Mouse (Mus musculus): ENCODE data around the gene Tnr. TPM values are rescaled to one million over a fixed set of nuclear protein-coding genes. Genes with fewer than 3 reads are reported as not detected.

The Tnr gene
- polyA plus RNA-seq, 1 experiment from 2014 or later, result not detected

- no peaks in the 10 kb centered on the region for H3K9me3 ChIP-seq (ENCODE audit: control insufficient read depth, low read length)
- H3K27me3 ChIP-seq (ENCODE audit: control insufficient read depth, insufficient read depth, low read length), result no peaks in the 10 kb centered on the region
- H3K4me2 ChIP-seq (replicated peaks; ENCODE audit: low read depth, low read length), result no peak overlapping the region
- H3K27ac ChIP-seq (ENCODE audit: low read depth, low read length), result no peak overlapping the region
- WGBS, result 48% methylated on average over 2 of the region's 2 CpGs
- no peak overlapping the region for H3K9ac ChIP-seq (ENCODE audit: low read depth, low read length)
- H3K4me1 ChIP-seq (ENCODE audit: control insufficient read depth, insufficient read depth, low read length), result no peaks in the 10 kb centered on the region
- no peak for ATAC-seq (ENCODE audit: low FRiP score, low TSS enrichment)
- H3K4me3 ChIP-seq (ENCODE audit: low read length), result no peak overlapping the region
- no peaks in the 10 kb centered on the region for H3K36me3 ChIP-seq (ENCODE audit: control insufficient read depth, insufficient read depth, low read length)
These were observed 309.6 kb downstream of the Tnr start for GRCm38 (mm10) chr1:159833165-159833564.

- ATAC-seq (ENCODE audit: low FRiP score, low TSS enrichment), result peak; percentile 83
- Histone ChIP-seq H3K27ac (ENCODE audit: low read depth, low read length) (no peak overlapping the region), H3K4me1 (ENCODE audit: control insufficient read depth, insufficient read depth, low read length) (no peaks in the 10 kb centered on the region), H3K9ac (ENCODE audit: low read depth, low read length) (no peak overlapping the region), H3K9me3 (ENCODE audit: control insufficient read depth, low read length) (no peaks in the 10 kb centered on the region), H3K4me2 (replicated peaks; ENCODE audit: low read depth, low read length) (no peak overlapping the region), H3K27me3 (ENCODE audit: control insufficient read depth, insufficient read depth, low read length) (no peaks in the 10 kb centered on the region), H3K36me3 (ENCODE audit: control insufficient read depth, insufficient read depth, low read length) (no peaks in the 10 kb centered on the region), H3K4me3 (ENCODE audit: low read length) (no peak overlapping the region)
- 36% methylated on average over 4 of the region's 4 CpGs for WGBS
These were observed 310.2 kb downstream of the Tnr start for GRCm38 (mm10) chr1:159833646-159834338.

GRCm38 (mm10) chr1:159835126-159835525 is 311.6 kb downstream of the Tnr start:
- no peaks in the 10 kb centered on the region for H3K36me3 ChIP-seq (ENCODE audit: control insufficient read depth, insufficient read depth, low read length)
- WGBS, result 20% methylated on average over 4 of the region's 4 CpGs

GRCm38 (mm10) chr1:159840337-159840736 is 316.8 kb downstream of the Tnr start:
- no peak for ATAC-seq (ENCODE audit: low FRiP score, low TSS enrichment)
- no peaks in the 10 kb centered on the region for H3K9me3 ChIP-seq (ENCODE audit: control insufficient read depth, low read length)
- H3K4me1 ChIP-seq (ENCODE audit: control insufficient read depth, insufficient read depth, low read length), result no peaks in the 10 kb centered on the region
- no peak overlapping the region for H3K4me3 ChIP-seq (ENCODE audit: low read length)
- H3K27ac ChIP-seq (ENCODE audit: low read depth, low read length), result no peak overlapping the region
- WGBS, result 32% methylated on average over 2 of the region's 2 CpGs
- no peaks in the 10 kb centered on the region for H3K36me3 ChIP-seq (ENCODE audit: control insufficient read depth, insufficient read depth, low read length)
- no peak overlapping the region for H3K9ac ChIP-seq (ENCODE audit: low read depth, low read length)
- H3K4me2 ChIP-seq (replicated peaks; ENCODE audit: low read depth, low read length), result no peak overlapping the region
- no peaks in the 10 kb centered on the region for H3K27me3 ChIP-seq (ENCODE audit: control insufficient read depth, insufficient read depth, low read length)

More at GRCm38 (mm10) chr1:159835126-159835525, 311.6 kb downstream of the Tnr start:
- Histone ChIP-seq H3K27me3 (ENCODE audit: control insufficient read depth, insufficient read depth, low read length) (no peaks in the 10 kb centered on the region), H3K4me1 (ENCODE audit: control insufficient read depth, insufficient read depth, low read length) (no peaks in the 10 kb centered on the region), H3K4me2 (replicated peaks; ENCODE audit: low read depth, low read length) (no peak overlapping the region), H3K9me3 (ENCODE audit: control insufficient read depth, low read length) (no peaks in the 10 kb centered on the region), H3K9ac (ENCODE audit: low read depth, low read length) (no peak overlapping the region), H3K27ac (ENCODE audit: low read depth, low read length) (no peak overlapping the region), H3K4me3 (ENCODE audit: low read length) (no peak overlapping the region)
- no peak for ATAC-seq (ENCODE audit: low FRiP score, low TSS enrichment)

GRCm38 (mm10) chr1:159842876-159843275 is 319.3 kb downstream of the Tnr start:
- Histone ChIP-seq H3K4me3 (ENCODE audit: low read length) (no peak overlapping the region), H3K36me3 (ENCODE audit: control insufficient read depth, insufficient read depth, low read length) (no peaks in the 10 kb centered on the region), H3K27me3 (ENCODE audit: control insufficient read depth, insufficient read depth, low read length) (no peaks in the 10 kb centered on the region), H3K4me1 (ENCODE audit: control insufficient read depth, insufficient read depth, low read length) (no peaks in the 10 kb centered on the region), H3K27ac (ENCODE audit: low read depth, low read length) (no peak overlapping the region), H3K9ac (ENCODE audit: low read depth, low read length) (no peak overlapping the region), H3K4me2 (replicated peaks; ENCODE audit: low read depth, low read length) (no peak overlapping the region), H3K9me3 (ENCODE audit: control insufficient read depth, low read length) (no peaks in the 10 kb centered on the region)
- 18% methylated on average over 5 of the region's 5 CpGs for WGBS
- ATAC-seq (ENCODE audit: low FRiP score, low TSS enrichment), result no peak

- Histone ChIP-seq H3K9ac (ENCODE audit: low read depth, low read length) (no peak overlapping the region), H3K27ac (ENCODE audit: low read depth, low read length) (no peak overlapping the region), H3K36me3 (ENCODE audit: control insufficient read depth, insufficient read depth, low read length) (no peaks in the 10 kb centered on the region), H3K4me2 (replicated peaks; ENCODE audit: low read depth, low read length) (no peak overlapping the region), H3K4me3 (ENCODE audit: low read length) (no peak overlapping the region), H3K9me3 (ENCODE audit: control insufficient read depth, low read length) (no peaks in the 10 kb centered on the region), H3K4me1 (ENCODE audit: control insufficient read depth, insufficient read depth, low read length) (no peaks in the 10 kb centered on the region), H3K27me3 (ENCODE audit: control insufficient read depth, insufficient read depth, low read length) (no peaks in the 10 kb centered on the region)
- WGBS, result 90% methylated on average over 11 of the region's 11 CpGs
- ATAC-seq (ENCODE audit: low FRiP score, low TSS enrichment), result no peak
These were observed 328.5 kb downstream of the Tnr start for GRCm38 (mm10) chr1:159852088-159852487.

GRCm38 (mm10) chr1:159854261-159854660 is 330.7 kb downstream of the Tnr start:
- 100% methylated on average over 1 of the region's 1 CpGs for WGBS

GRCm38 (mm10) chr1:159861782-159862474 is 338.4 kb downstream of the Tnr start:
- H3K4me2 ChIP-seq (replicated peaks; ENCODE audit: low read depth, low read length), result no peak overlapping the region
- ATAC-seq (ENCODE audit: low FRiP score, low TSS enrichment), result no peak
- WGBS, result 65% methylated on average over 3 of the region's 3 CpGs

More at GRCm38 (mm10) chr1:159854261-159854660, 330.7 kb downstream of the Tnr start:
- H3K27me3 ChIP-seq (ENCODE audit: control insufficient read depth, insufficient read depth, low read length), result no peaks in the 10 kb centered on the region
- ATAC-seq (ENCODE audit: low FRiP score, low TSS enrichment), result no peak
- no peak overlapping the region for H3K9ac ChIP-seq (ENCODE audit: low read depth, low read length)
- no peak overlapping the region for H3K4me3 ChIP-seq (ENCODE audit: low read length)
- H3K4me2 ChIP-seq (replicated peaks; ENCODE audit: low read depth, low read length), result no peak overlapping the region
- H3K4me1 ChIP-seq (ENCODE audit: control insufficient read depth, insufficient read depth, low read length), result no peaks in the 10 kb centered on the region
- no peak overlapping the region for H3K27ac ChIP-seq (ENCODE audit: low read depth, low read length)
- no peaks in the 10 kb centered on the region for H3K9me3 ChIP-seq (ENCODE audit: control insufficient read depth, low read length)
- no peaks in the 10 kb centered on the region for H3K36me3 ChIP-seq (ENCODE audit: control insufficient read depth, insufficient read depth, low read length)

GRCm38 (mm10) chr1:159865696-159866095 is 342.1 kb downstream of the Tnr start:
- ATAC-seq (ENCODE audit: low FRiP score, low TSS enrichment), result no peak
- 78% methylated on average over 1 of the region's 1 CpGs for WGBS
- Histone ChIP-seq H3K36me3 (ENCODE audit: control insufficient read depth, insufficient read depth, low read length) (no peaks in the 10 kb centered on the region), H3K27me3 (ENCODE audit: control insufficient read depth, insufficient read depth, low read length) (no peaks in the 10 kb centered on the region), H3K4me3 (ENCODE audit: low read length) (no peak overlapping the region), H3K4me1 (ENCODE audit: control insufficient read depth, insufficient read depth, low read length) (no peaks in the 10 kb centered on the region), H3K9me3 (ENCODE audit: control insufficient read depth, low read length) (no peaks in the 10 kb centered on the region), H3K9ac (ENCODE audit: low read depth, low read length) (no peak overlapping the region), H3K4me2 (replicated peaks; ENCODE audit: low read depth, low read length) (no peak overlapping the region), H3K27ac (ENCODE audit: low read depth, low read length) (no peak overlapping the region)

More at GRCm38 (mm10) chr1:159861782-159862474, 338.4 kb downstream of the Tnr start:
- no peak overlapping the region for H3K27ac ChIP-seq (ENCODE audit: low read depth, low read length)
- no peaks in the 10 kb centered on the region for H3K36me3 ChIP-seq (ENCODE audit: control insufficient read depth, insufficient read depth, low read length)
- no peak overlapping the region for H3K9ac ChIP-seq (ENCODE audit: low read depth, low read length)
- H3K9me3 ChIP-seq (ENCODE audit: control insufficient read depth, low read length), result no peaks in the 10 kb centered on the region
- no peak overlapping the region for H3K4me3 ChIP-seq (ENCODE audit: low read length)
- H3K4me1 ChIP-seq (ENCODE audit: control insufficient read depth, insufficient read depth, low read length), result no peaks in the 10 kb centered on the region
- no peaks in the 10 kb centered on the region for H3K27me3 ChIP-seq (ENCODE audit: control insufficient read depth, insufficient read depth, low read length)

Data from kidney, embryonic 14.5 days (tissue).